Mouse (Mus musculus) small intestine, adult 2 months (tissue): Measurements from ENCODE around the gene Wdr6. TPM values are rescaled to one million over a fixed set of nuclear protein-coding genes. Genes with fewer than 3 reads are reported as not detected.

Source experiments
- H3K27ac ChIP-seq: fragments of 200-500 bp; 2 replicates; pipeline ENCODE4 v1.5.1; 2012; ENCODE audit warnings: low read depth, low read length, control low read depth, inconsistent platforms; ENCODE audit not compliant: insufficient read depth
- H3K27me3 ChIP-seq: fragments of 200-500 bp; 2 replicates; pipeline ENCODE4 v1.6.1; 2012; ENCODE audit warnings: mild to moderate bottlenecking, moderate library complexity, low read length, inconsistent platforms; ENCODE audit not compliant: control insufficient read depth, insufficient read depth
- H3K36me3 ChIP-seq: fragments of 200-500 bp; 2 replicates; pipeline ENCODE4 v1.6.1; 2012; ENCODE audit warnings: mild to moderate bottlenecking, low read length, control low read depth, inconsistent platforms; ENCODE audit not compliant: control insufficient read depth, insufficient read depth
- H3K4me1 ChIP-seq: fragments of 200-500 bp; 2 replicates; pipeline ENCODE4 v1.6.1; 2012; ENCODE audit warnings: low read length, inconsistent platforms, mixed read lengths; ENCODE audit not compliant: control insufficient read depth, insufficient read depth, insufficient read length
- H3K4me3 ChIP-seq: fragments of 200-500 bp; 2 replicates; pipeline ENCODE4 v1.5.1; 2012; ENCODE audit warnings: low read depth, mild to moderate bottlenecking, control low read depth, inconsistent platforms, low read length, moderate library complexity
- CTCF ChIP-seq: fragments of 200-500 bp; IDR thresholded peaks from 2 replicates; pipeline ENCODE4 v1.5.1; 2012; ENCODE audit warnings: low read depth, mild to moderate bottlenecking, control low read depth, inconsistent platforms, low read length, moderate library complexity, mixed read lengths; ENCODE audit not compliant: insufficient replicate concordance, insufficient read length; ENCODE audit errors: extremely low read depth
- POLR2A ChIP-seq: fragments of 200-500 bp; IDR thresholded peaks from 2 replicates; pipeline ENCODE4 v1.6.1; 2012; ENCODE audit warnings: low read depth, mild to moderate bottlenecking, control low read depth, inconsistent platforms, low read length, moderate library complexity
- WGBS: fragments of 180-500 bp; shearing (Covaris S2); methylation state at CpG from one replicate; pipeline ENCODE4 v1.1.7; 2018; 5-methylcytosine and 5-hydroxymethylcytosine counted together
- polyA plus RNA-seq: library from polyadenylated mRNA; depleted of rRNA; stranded (reverse); fragments of >200 nt; gene quantifications from 2 replicates; pipeline ENCODE4 v1.2.3, GENCODE M21; 2012; rRNA removed

The Wdr6 gene
- polyA plus RNA-seq, 1 experiment: 15.9 TPM

DNA sequence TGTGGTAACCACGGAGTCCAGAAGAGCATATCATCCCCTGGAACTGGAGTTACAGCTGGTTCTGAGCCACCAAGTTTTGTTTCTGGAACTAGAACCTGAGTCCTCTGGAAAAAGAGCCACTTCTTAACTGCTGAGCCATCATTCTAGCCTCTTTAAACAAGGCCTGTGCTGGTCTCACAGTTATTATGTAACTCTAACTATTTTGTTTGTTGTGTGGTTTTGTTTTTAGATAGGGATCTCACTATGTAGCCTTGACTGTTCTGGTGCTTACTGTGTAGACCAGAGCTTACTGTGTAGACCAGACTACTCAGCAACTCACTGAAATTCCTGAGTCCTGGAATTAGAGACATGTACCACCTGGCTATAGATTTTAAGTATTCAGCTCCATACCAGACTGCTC is 31.7 kb downstream of the Wdr6 start:
- H3K27ac ChIP-seq: no peak overlapping the region
- WGBS: 83% methylated on average over 1 of the region's 1 CpGs
- TF ChIP-seq POLR2A (no peak), CTCF (no peak)
- no peak overlapping the region for H3K4me3 ChIP-seq
- H3K27me3 ChIP-seq: no peaks in the 10 kb centered on the region
- peaks cover 3% of the 10 kb centered on the region; the same call in 1 of the 2 replicates for H3K4me1 ChIP-seq
- peaks cover 69% of the 10 kb centered on the region for H3K36me3 ChIP-seq

DNA sequence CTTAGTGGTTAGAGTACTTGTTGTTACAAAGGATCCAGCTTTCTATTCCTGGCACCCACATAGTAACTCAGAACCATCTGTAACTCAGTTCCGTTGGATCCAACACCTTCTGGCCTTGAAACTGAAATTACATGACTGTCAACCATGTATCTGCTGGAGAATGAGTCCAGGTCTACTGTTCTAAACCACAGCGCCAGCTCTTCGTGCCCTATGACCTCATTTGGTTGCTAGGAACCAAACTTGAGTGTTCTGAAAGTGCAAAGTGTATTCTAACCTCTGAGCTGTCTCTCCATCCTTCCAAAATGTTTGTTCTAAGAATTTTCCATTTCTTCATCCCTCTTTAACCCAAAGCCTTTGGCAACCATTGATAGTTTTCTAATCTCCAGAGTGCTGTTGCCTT is 32.6 kb downstream of the Wdr6 start:
- H3K4me1 ChIP-seq: no peaks in the 10 kb centered on the region
- peaks cover 72% of the 10 kb centered on the region for H3K36me3 ChIP-seq
- TF ChIP-seq POLR2A (no peak), CTCF (no peak)
- 85% methylated on average over 3 of the region's 3 CpGs for WGBS
- H3K27ac ChIP-seq: no peak overlapping the region
- no peaks in the 10 kb centered on the region for H3K27me3 ChIP-seq
- no peak overlapping the region for H3K4me3 ChIP-seq

DNA sequence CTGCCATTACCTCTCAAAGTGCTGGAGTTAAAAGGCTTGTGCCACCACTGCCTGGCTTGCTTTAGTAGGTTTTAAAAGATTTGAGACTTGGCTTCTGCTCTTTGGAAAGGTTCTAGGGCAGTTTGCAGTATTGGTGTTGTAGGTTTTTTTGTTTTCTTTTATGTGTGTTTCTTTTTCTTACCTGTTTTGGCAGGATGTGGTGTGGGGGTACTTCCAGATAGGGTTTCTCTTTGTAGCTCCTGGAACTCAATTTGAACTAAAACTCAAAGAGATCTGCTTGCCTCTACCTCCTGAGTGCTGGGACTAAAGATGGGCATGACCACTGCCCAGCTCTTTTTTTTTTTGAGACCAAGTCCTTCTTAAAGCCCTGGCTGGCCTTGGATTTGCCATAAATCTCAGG is 37.7 kb downstream of the Wdr6 start:
- Histone ChIP-seq H3K4me3 (no peak overlapping the region), H3K36me3 (peaks cover 72% of the 10 kb centered on the region), H3K27ac (no peak overlapping the region), H3K27me3 (no peaks in the 10 kb centered on the region), H3K4me1 (no peaks in the 10 kb centered on the region)
- TF ChIP-seq POLR2A: no peak
- no peak for TF ChIP-seq CTCF

DNA sequence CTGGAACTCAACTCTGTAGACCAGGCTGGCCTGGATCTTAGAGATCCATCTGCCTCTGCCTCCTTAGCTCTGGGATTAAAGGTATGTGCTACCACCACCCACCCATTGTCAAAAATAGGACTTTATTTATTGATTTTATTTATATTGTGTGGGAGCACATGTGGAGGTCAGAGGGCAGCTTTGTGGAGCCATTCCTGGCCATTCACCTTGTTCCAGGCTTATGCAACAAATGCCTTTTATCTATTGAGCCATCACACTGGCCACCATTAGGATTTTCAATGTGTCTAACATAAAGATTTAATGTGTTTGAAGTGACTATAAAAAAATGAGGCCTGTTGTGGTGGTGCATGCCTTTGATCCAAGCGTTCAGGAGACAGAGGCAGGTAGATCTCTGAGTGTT is 47.0 kb downstream of the Wdr6 start:
- 88% methylated on average over 1 of the region's 1 CpGs for WGBS

DNA sequence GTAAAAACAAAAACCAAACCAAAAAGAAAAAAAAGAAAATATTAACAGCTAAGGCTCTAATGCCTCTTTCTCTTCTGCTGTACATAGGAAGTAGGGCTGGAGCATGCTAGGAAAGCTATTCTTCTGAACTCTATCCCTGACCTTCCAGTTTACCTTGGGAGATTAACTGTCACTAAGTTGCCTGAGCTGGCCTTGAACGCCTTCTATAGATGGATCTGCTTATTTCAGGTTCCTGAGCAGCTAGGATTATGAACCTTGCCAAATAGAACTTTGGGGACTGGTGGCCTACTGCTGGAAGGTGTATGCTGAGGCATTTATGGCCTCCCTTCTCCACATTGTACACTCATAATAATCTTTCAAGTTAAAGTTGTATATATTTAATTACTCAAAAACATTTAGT is 47.6 kb downstream of the Wdr6 start:
- Histone ChIP-seq H3K4me3 (no peak overlapping the region), H3K27me3 (no peaks in the 10 kb centered on the region), H3K4me1 (no peaks in the 10 kb centered on the region), H3K27ac (no peak overlapping the region), H3K36me3 (peaks cover 59% of the 10 kb centered on the region)
- WGBS: 90% methylated on average over 1 of the region's 1 CpGs
- no peak for TF ChIP-seq CTCF
- TF ChIP-seq POLR2A: no peak

More for the DNA sequence above, 47.0 kb downstream of the Wdr6 start:
- no peak overlapping the region for H3K4me3 ChIP-seq
- no peak for TF ChIP-seq CTCF
- TF ChIP-seq POLR2A: no peak
- no peak overlapping the region for H3K27ac ChIP-seq
- no peaks in the 10 kb centered on the region for H3K4me1 ChIP-seq
- peaks cover 61% of the 10 kb centered on the region for H3K36me3 ChIP-seq
- H3K27me3 ChIP-seq: no peaks in the 10 kb centered on the region

DNA sequence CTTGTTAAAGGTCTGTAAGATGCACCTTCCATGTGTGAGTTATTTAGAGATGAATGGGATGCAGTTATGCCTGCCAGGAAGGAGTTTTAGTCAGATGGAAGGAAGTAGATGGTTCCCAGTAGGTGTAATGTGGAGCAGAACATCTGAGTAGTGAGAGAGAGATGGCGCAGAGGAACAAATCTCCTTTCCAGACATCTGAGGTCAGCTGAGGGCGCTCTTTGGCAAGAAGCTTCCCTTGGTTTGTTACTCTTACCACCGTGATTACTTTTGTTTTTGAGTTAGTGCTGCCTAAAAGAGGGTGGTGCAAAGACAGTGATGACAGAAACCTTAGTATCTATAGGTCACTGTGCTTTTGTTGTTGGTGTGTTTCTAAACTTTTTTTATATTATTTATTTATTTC is 53.1 kb downstream of the Wdr6 start:
- Histone ChIP-seq H3K4me1 (no peaks in the 10 kb centered on the region), H3K27me3 (no peaks in the 10 kb centered on the region), H3K36me3 (peaks cover 23% of the 10 kb centered on the region), H3K4me3 (no peak overlapping the region), H3K27ac (no peak overlapping the region)
- WGBS: 61% methylated on average over 3 of the region's 3 CpGs
- TF ChIP-seq CTCF: no peak
- TF ChIP-seq POLR2A: no peak

DNA sequence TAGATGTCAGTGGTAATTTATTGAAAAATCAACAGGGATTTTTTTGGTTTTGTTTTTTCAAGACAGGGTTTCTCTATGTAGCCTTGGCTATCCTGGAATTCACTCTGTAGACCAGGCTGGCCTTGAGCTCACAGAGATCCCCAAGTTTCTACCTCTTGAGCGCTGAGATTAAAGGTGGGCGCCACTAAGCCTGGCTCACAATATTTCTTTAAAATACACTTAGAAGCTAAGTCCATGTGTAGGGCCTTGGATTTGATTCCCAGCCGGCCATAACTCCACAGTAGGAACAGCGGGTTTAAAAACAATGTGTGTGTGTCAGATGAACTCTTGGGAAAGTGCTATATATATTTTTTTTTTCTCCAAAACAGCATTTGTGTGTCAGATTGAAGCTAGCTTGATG is 55.2 kb downstream of the Wdr6 start:
- TF ChIP-seq POLR2A (no peak), CTCF (no peak)
- 95% methylated on average over 4 of the region's 4 CpGs for WGBS
- Histone ChIP-seq H3K27me3 (no peaks in the 10 kb centered on the region), H3K27ac (no peak overlapping the region), H3K36me3 (peaks cover 10% of the 10 kb centered on the region), H3K4me1 (no peaks in the 10 kb centered on the region), H3K4me3 (no peak overlapping the region)

Other genes with a start within 250 kb of the Wdr6 start
- 1,021 and 1,249 TPM in 2 replicates for gene Gpx1, start 239.8 kb downstream of the Wdr6 start, polyA plus RNA-seq
- gene Usp4, start 230.9 kb downstream of the Wdr6 start, polyA plus RNA-seq: 26.6 and 66.3 TPM in 2 replicates
- gene 1700102P08Rik, start 185.9 kb downstream of the Wdr6 start, polyA plus RNA-seq: 0.23 TPM in 1 of 2 replicates, not detected in the other
- gene Ccdc36, start 150.3 kb downstream of the Wdr6 start, polyA plus RNA-seq: not detected in 2 replicates
- gene BC048562, start 142.3 kb downstream of the Wdr6 start, polyA plus RNA-seq: not detected in 2 replicates
- gene Ccdc71, start 118.2 kb downstream of the Wdr6 start, polyA plus RNA-seq: 11.8 and 20.1 TPM in 2 replicates
- gene Klhdc8b, start 117.2 kb downstream of the Wdr6 start, polyA plus RNA-seq: 13.4 and 19.7 TPM in 2 replicates
- gene Lamb2, start 99.0 kb downstream of the Wdr6 start, polyA plus RNA-seq: 22.3 and 23.3 TPM in 2 replicates
- gene Usp19, start 88.1 kb downstream of the Wdr6 start, polyA plus RNA-seq: 48.5 and 84.5 TPM in 2 replicates
- 110 and 340 TPM in 2 replicates for gene Qars, start 71.0 kb downstream of the Wdr6 start, polyA plus RNA-seq
- gene Qrich1, start 61.9 kb downstream of the Wdr6 start, polyA plus RNA-seq: 38.4 and 76.2 TPM in 2 replicates
- 23.2 and 52.9 TPM in 2 replicates for gene Impdh2, start 18.5 kb downstream of the Wdr6 start, polyA plus RNA-seq
- gene Ndufaf3, start 11.3 kb downstream of the Wdr6 start, polyA plus RNA-seq: 19.8 and 26.2 TPM in 2 replicates
- 86.7 and 118 TPM in 2 replicates for gene Dalrd3, start 8.9 kb downstream of the Wdr6 start, polyA plus RNA-seq
- gene P4htm, start 18.9 kb upstream of the Wdr6 start, polyA plus RNA-seq: 3.8 and 4.8 TPM in 2 replicates
- gene Arih2, start 70.6 kb upstream of the Wdr6 start, polyA plus RNA-seq: 13.1 and 22.4 TPM in 2 replicates
- gene Slc25a20, start 83.3 kb upstream of the Wdr6 start, polyA plus RNA-seq: 19.7 and 26.0 TPM in 2 replicates
- 17.6 and 31.5 TPM in 2 replicates for gene Prkar2a, start 110.6 kb upstream of the Wdr6 start, polyA plus RNA-seq
- 45.0 and 53.8 TPM in 2 replicates for gene Ip6k2, start 205.1 kb upstream of the Wdr6 start, polyA plus RNA-seq
- 13.5 and 18.1 TPM in 2 replicates for gene Nckipsd, start 229.6 kb upstream of the Wdr6 start, polyA plus RNA-seq
- gene Celsr3, start 247.6 kb upstream of the Wdr6 start, polyA plus RNA-seq: 1.5 and 1.7 TPM in 2 replicates